Mouse (Mus musculus) megakaryocyte, embryonic 14.5 days (primary cell): ENCODE measurements at regions not wholly inside any gene's neighbourhood (a gene's known extent, or its start where the extent isn't known, plus 50 kb on each side); places are given as distances from the start of the nearest gene placed in this dataset.

Experiments used
- FLI1 ChIP-seq: IDR thresholded peaks from 2 replicates; pipeline ENCODE4 v1.6.1; 2012; ENCODE audit warnings: low read length, inconsistent platforms, mixed read lengths
- GATA1 ChIP-seq: IDR thresholded peaks from 3 replicates; pipeline ENCODE4 v1.6.1; 2012; ENCODE audit warnings: mixed read lengths, low read length, inconsistent platforms, borderline replicate concordance

DNA sequence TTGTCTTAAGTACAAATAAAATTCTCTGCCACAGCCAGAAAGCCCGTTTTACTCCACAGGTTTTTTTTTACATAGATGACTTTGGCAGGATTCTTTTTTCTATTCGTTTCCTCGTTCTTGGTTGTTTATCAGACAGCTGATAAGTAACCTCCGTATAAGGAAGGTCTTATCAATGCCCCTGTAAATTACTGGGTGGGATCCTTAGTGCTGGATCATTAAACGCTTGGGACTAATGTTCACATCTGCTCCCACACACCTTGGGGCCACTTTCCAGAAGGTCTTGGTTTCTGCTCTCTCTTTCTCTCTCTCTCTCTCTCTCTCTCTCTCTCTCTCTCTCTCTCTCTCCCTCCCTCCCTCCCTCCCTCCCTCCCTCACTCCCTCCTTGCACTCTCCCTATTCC is 134.6 kb downstream of the Gsdmc2 start:
- TF ChIP-seq GATA1, result no peak
- TF ChIP-seq FLI1, result no peak
